Mouse (Mus musculus) spleen, adult 2 months (tissue): Measurements from ENCODE around the gene Slc25a3.

Source experiments
- CTCF ChIP-seq: fragments of 200-500 bp; IDR thresholded peaks from 2 replicates; pipeline ENCODE4 v1.5.1; 2011; ENCODE audit warnings: mild to moderate bottlenecking, inconsistent platforms; ENCODE audit not compliant: insufficient read depth, insufficient read length, insufficient replicate concordance; ENCODE audit errors: extremely low read depth
- POLR2A ChIP-seq: fragments of 200-500 bp; IDR thresholded peaks from 2 replicates; pipeline ENCODE4 v1.6.1; 2011; ENCODE audit warnings: low read depth, low read length, inconsistent platforms

DNA sequence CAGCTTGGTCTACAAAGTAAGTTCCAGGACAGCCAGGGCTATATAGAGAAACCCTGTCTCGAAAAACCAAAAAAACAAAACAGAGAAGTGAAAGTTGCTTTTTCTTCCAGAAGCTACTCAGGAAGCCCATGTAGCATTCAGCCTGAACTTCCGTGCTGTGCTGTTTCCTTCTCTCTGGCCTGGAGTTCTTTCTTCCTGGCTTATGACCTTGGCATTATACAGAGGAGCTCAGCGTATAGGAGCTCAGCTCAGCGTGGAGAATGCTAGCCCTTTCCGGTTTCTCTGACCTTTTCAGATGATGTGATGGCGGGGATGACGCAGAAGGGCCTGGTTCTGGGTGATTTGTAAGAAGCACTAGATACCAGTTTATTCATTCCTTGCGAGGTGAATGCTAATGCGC is 13.5 kb upstream of the Slc25a3 start:
- TF ChIP-seq CTCF (no peak), POLR2A (no peak)
